Mouse (Mus musculus) cortical plate, adult 2 months (tissue): ENCODE measurements around the gene Tbc1d5.
A peak's percentile ranks its signal among the peaks of the same experiment; 100 is the strongest.

Experiments used
- CTCF ChIP-seq: fragments of 200-500 bp; IDR thresholded peaks from 2 replicates; pipeline ENCODE4 v1.5.1; 2011; ENCODE audit warnings: mild to moderate bottlenecking, control low read depth, low read length; ENCODE audit not compliant: insufficient read depth; ENCODE audit errors: extremely low read depth
- POLR2A ChIP-seq: fragments of 200-500 bp; IDR thresholded peaks from 2 replicates; pipeline ENCODE4 v1.6.1; 2011; ENCODE audit warnings: mild to moderate bottlenecking, low read length, control low read depth; ENCODE audit not compliant: insufficient read depth; ENCODE audit errors: extremely low read depth

GRCm38 (mm10) chr17:50972142-50972541 lies 207.0 kb downstream of the Tbc1d5 start:
- TF ChIP-seq CTCF (peak; percentile 45; the same call in 1 of the 2 replicates), POLR2A (no peak)
